Mouse (Mus musculus): ENCODE measurements around the gene Auts2. TPM values are rescaled to one million over a fixed set of nuclear protein-coding genes. Genes with fewer than 3 reads are reported as not detected.
"Not testable (repeated sequence)": the region's sequence is repeated elsewhere in the genome, so short reads cannot be mapped to it uniquely, and the experiment has no call there.

The Auts2 gene
- 4.4 and 6.0 TPM in 2 replicates for polyA plus RNA-seq (2015; fragmentation: Nextera tagmentation; extraction: Ambion mirVana)

DNA sequence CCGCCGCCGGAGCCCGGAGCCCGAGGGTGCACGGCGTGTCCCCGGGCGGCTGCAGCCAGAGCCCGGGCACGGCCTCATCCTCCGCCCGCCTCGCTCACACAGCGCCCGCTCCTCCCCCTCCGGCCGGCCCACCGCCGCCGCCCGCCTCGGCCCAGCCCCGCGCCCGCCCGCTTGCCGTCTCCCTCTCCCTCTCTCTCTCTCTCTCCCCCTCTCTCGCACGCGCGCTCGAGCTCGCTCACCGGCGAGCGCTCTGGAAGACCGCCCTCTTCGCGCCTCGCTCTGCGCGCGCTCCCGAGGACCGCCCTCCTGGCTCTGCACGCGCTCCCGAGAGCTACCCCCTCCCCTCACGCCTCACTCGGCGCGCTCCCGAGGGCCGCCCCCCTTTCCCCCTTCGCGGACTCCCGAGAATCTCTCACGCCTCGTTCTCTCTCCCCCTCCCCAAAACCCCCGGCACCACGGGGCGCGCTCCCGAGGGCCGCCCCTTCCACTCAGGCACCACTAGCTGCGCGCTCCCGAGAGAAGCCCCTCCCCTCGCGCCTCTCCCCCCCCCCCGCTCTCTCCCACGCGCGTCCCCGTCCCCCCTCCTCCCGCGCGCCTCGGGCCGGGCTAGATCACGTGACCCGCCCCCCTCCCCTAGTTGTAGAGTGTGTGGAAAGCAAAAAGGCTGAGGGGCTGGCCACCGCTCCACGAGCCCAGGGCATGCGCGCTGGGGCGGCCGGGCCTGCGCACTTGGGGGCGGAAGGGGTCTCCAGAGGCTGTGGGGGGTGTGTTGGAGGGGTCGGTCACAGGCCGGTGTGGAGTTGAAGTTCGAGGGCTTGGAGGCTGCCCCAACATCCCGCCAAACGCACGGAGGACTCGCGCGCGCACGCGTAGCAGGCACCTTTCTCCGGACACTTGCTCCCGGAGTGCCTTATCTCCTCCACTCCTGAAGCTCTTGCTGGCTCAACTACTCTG, at the start of gene Auts2:
TSS of gene Auts2 (minus strand) at position 227 of the 954 bp plus-strand sequence.
- H3K4me3 ChIP-seq (ENCODE audit: low read depth, low read length) = peak within 1 kb of the TSS; percentile 69
- TF ChIP-seq CTCF (IDR thresholded peaks at IDR 0.05) (no peak), EP300 (IDR thresholded peaks at IDR 0.05) (no peak)
- no peaks in the 10 kb centered on the region for H3K9me3 ChIP-seq (ENCODE audit: low read length)
- H3K4me1 ChIP-seq (ENCODE audit: insufficient read depth, low read depth, low read length) = peaks cover 7% of the 10 kb centered on the region; the same call in 1 of the 2 replicates
- H3K4me2 ChIP-seq (replicated peaks; ENCODE audit: low read depth, low read length) = peak within 1 kb of the TSS; percentile 88
- H3K27me3 ChIP-seq (replicated peaks; ENCODE audit: insufficient read depth, low read length) = peaks cover 3% of the 10 kb centered on the region; the same call in 1 of the 2 replicates
- WGBS = under 1% methylated on average over 51 of the region's 105 CpGs
- peak; percentile 95 for DNase-seq (ENCODE audit: low spot score)
- H3K36me3 ChIP-seq (ENCODE audit: insufficient read depth, low read length) = no peaks in the 10 kb centered on the region
- peak within 1 kb of the TSS; percentile 32; the same call in 1 of the 2 replicates for H3K27ac ChIP-seq (ENCODE audit: low read length)
- peak; percentile 93 for ATAC-seq
- H3K9ac ChIP-seq (replicated peaks; ENCODE audit: low read depth) = peak within 1 kb of the TSS; percentile 36

DNA sequence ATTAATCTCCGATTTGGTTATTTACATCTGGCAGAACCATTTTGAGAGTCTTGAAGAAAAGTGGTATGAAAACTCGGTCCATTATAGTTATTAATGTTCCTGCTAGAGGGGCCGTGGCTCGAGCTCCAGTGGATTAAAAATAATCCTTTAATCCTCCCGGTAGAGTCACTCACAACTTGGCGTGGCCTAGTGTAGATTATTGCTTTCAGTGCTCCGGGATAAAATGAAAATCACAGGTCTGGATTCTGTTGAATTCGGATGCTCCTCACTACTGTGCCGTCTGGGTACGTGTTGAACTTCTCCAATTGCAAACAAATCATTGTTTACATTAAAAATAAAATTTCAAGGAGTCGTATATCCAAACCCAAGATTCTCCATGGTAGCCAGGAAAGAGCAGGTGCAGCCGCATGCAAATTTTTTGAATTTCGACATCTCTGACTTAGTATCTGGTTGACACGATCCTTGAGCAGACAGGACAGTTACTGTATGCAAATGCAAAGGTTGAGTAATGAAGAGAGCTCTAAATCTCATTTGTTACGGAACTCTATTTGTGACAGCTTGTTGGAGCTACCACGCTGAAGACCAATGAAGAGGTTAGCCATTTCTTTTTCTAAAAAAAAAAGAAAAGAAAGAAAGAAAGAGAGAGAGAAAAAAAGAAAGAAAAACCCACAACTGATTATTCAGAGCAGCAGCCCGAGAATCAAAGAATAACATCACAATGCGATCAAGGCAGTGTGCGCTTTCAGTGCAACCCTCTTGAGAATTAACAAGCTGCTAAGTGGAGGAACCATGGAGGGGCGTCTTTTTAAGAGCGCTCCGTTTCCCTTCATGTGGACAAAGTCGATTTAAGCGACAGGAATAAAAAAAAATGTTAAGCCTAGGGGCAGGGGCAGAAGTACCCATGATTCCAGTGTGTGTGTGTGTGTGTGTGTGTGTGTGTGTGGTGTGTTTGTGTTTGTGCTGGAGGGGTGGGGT, 48.9 kb upstream of the Auts2 start:
- DNase-seq (ENCODE audit: low spot score) = no peak
- Histone ChIP-seq H3K4me1 (ENCODE audit: insufficient read depth, low read depth, low read length) (no peaks in the 10 kb centered on the region), H3K9ac (replicated peaks; ENCODE audit: low read depth) (no peak overlapping the region), H3K36me3 (ENCODE audit: insufficient read depth, low read length) (no peaks in the 10 kb centered on the region), H3K9me3 (ENCODE audit: low read length) (no peaks in the 10 kb centered on the region), H3K27me3 (replicated peaks; ENCODE audit: insufficient read depth, low read length) (no peaks in the 10 kb centered on the region), H3K4me3 (ENCODE audit: low read depth, low read length) (no peak overlapping the region), H3K4me2 (replicated peaks; ENCODE audit: low read depth, low read length) (no peak overlapping the region), H3K27ac (ENCODE audit: low read length) (no peak overlapping the region)
- no peak for ATAC-seq
- 71% methylated on average over 24 of the region's 24 CpGs for WGBS
- TF ChIP-seq EP300 (IDR thresholded peaks at IDR 0.05) (no peak), CTCF (IDR thresholded peaks at IDR 0.05) (no peak)

DNA sequence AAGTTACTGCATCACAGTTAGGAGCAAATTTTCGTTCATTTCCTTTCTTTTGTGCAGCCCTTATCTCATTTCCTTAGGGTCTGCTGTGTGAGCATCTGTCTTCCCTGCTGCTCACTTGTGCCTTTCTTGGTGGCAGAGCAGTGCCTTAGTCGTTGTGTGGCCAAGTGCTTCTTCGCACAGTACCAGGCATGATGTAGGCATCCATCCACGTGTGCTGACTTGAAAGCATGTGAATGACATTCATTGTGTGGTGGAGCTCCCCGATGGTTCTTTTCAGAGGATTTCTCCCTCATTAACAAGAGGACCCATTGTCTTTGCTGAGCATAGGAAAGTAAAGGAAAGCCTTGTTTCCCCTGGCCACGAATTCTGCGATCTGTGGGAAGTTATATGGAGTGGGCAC, 36.6 kb upstream of the Auts2 start:
- WGBS = 49% methylated on average over 7 of the region's 7 CpGs
- Histone ChIP-seq H3K9ac (replicated peaks; ENCODE audit: low read depth) (no peak overlapping the region), H3K27me3 (replicated peaks; ENCODE audit: insufficient read depth, low read length) (no peaks in the 10 kb centered on the region), H3K9me3 (ENCODE audit: low read length) (no peaks in the 10 kb centered on the region), H3K4me1 (ENCODE audit: insufficient read depth, low read depth, low read length) (no peaks in the 10 kb centered on the region), H3K4me2 (replicated peaks; ENCODE audit: low read depth, low read length) (no peak overlapping the region), H3K27ac (ENCODE audit: low read length) (no peak overlapping the region), H3K4me3 (ENCODE audit: low read depth, low read length) (no peak overlapping the region), H3K36me3 (ENCODE audit: insufficient read depth, low read length) (no peaks in the 10 kb centered on the region)
- ATAC-seq (no peak), DNase-seq (ENCODE audit: low spot score) (no peak)
- TF ChIP-seq EP300 (IDR thresholded peaks at IDR 0.05) (no peak), CTCF (IDR thresholded peaks at IDR 0.05) (no peak)

DNA sequence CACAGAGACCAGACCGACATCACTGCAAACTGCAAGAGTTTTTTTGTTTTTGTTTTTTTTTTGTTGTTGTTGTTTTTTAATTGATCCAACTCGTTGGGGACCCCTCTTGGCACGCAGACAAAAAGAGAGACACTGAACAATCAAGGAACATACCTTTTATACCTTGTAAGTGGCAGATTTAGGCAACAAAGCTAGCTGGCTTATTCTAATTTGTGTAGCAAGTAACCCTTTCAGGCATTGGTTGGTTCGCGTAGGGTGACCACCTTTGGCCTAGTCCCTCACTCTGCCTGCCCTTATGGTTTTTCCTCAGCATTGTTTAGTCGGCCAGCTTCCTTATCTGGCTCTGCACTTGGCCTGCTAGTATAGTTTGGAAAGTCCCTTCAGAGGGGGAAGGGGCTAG, 17.6 kb upstream of the Auts2 start:
- ATAC-seq; H3K9ac ChIP-seq (replicated peaks; ENCODE audit: low read depth); H3K9me3 ChIP-seq (ENCODE audit: low read length); H3K36me3 ChIP-seq (ENCODE audit: insufficient read depth, low read length); H3K27me3 ChIP-seq (replicated peaks; ENCODE audit: insufficient read depth, low read length); DNase-seq (ENCODE audit: low spot score); H3K4me2 ChIP-seq (replicated peaks; ENCODE audit: low read depth, low read length); H3K4me1 ChIP-seq (ENCODE audit: insufficient read depth, low read depth, low read length); H3K4me3 ChIP-seq (ENCODE audit: low read depth, low read length); H3K27ac ChIP-seq (ENCODE audit: low read length): not testable (repeated sequence)
- whole genome bisulfite sequencing = 70% methylated on average over 6 of the region's 6 CpGs

DNA sequence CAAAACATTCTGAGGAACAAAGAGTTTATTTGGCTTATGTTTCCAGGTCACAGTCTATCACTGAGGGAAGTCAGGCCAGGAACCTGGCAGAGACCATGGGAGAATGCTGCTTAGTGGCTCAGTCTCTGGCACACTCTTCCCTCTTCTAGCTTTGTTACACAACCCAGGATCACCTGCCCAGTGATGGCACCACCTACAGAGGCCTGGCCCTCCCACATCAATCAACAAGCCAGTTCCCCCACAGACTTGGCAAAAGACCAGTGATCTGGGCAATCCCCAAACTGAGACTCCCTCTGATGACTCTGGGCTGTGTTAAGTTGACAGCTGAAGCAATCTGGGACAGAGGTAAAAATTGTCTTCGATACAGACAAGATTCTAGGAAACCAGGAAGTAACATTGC, 2.6 kb upstream of the Auts2 start:
- H3K27me3 ChIP-seq (replicated peaks; ENCODE audit: insufficient read depth, low read length) = peaks cover 3% of the 10 kb centered on the region; the same call in 1 of the 2 replicates
- ATAC-seq (no peak), DNase-seq (ENCODE audit: low spot score) (no peak)
- H3K9me3 ChIP-seq (ENCODE audit: low read length) = no peaks in the 10 kb centered on the region
- H3K36me3 ChIP-seq (ENCODE audit: insufficient read depth, low read length) = no peaks in the 10 kb centered on the region
- peaks cover 5% of the 10 kb centered on the region; the same call in 1 of the 2 replicates for H3K4me1 ChIP-seq (ENCODE audit: insufficient read depth, low read depth, low read length)
- H3K4me2 ChIP-seq (replicated peaks; ENCODE audit: low read depth, low read length) = no peak overlapping the region
- H3K27ac ChIP-seq (ENCODE audit: low read length) = no peak overlapping the region
- WGBS = 58% methylated on average over 1 of the region's 1 CpGs
- TF ChIP-seq CTCF (IDR thresholded peaks at IDR 0.05) (no peak), EP300 (IDR thresholded peaks at IDR 0.05) (no peak)
- no peak overlapping the region for H3K4me3 ChIP-seq (ENCODE audit: low read depth, low read length)
- H3K9ac ChIP-seq (replicated peaks; ENCODE audit: low read depth) = no peak overlapping the region

Data from lung, postnatal 0 days (tissue).